Mouse (Mus musculus): Measurements from ENCODE around the gene Sorcs3. TPM values are rescaled to one million over a fixed set of nuclear protein-coding genes. Genes with fewer than 3 reads are reported as not detected.

The Sorcs3 gene
- polyA plus RNA-seq, 1 experiment from 2014 or later, result 0.48 TPM

DNA sequence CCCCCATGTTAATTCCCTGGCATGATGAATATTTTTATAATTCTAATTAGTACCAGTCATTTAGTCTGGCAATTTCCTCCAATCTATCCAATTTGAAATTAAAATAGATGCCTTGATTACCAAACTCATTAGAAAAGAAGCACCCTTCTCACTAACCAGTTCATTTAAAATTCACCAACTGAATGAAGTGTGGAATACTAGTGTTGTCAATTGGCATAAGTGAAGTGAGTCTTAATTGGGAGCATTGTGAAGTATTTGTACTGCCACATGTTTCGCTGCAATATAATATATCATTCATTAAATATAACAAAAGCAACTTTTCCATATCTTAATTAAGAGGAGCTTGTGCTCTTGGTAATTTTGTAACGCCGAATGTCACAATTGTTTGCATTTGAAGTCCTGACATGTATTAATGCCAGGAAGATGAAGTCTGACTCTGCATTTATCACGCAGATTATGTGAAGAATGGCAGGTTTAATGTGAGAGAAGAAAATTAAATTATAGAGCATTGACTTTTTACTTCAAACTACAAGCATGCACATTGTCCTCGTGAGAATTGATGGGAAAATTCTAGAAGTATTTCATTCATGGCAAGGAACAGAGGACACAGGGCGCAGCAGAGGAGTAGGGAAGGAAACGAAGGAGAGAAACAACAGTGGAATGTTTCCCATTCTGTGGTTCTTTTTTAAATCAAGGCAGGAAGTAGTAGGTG is 339.8 kb downstream of the Sorcs3 start:
- H3K27ac ChIP-seq (ENCODE audit: low read depth, low read length), result no peak overlapping the region
- DNase-seq (ENCODE audit: low spot score) (no peak), ATAC-seq (replicated peaks; ENCODE audit: low FRiP score) (no peak)
- H3K27me3 ChIP-seq (replicated peaks; ENCODE audit: control insufficient read depth, insufficient read depth, low read length), result no peaks in the 10 kb centered on the region
- no peaks in the 10 kb centered on the region for H3K9me3 ChIP-seq (ENCODE audit: control insufficient read depth, low read length)
- H3K36me3 ChIP-seq (ENCODE audit: control insufficient read depth, insufficient read depth, low read length), result no peaks in the 10 kb centered on the region
- no peak overlapping the region for H3K4me3 ChIP-seq (ENCODE audit: low read depth, low read length)
- H3K9ac ChIP-seq (ENCODE audit: low read depth, low read length), result no peak overlapping the region
- WGBS, result 84% methylated on average over 7 of the region's 7 CpGs
- no peaks in the 10 kb centered on the region for H3K4me1 ChIP-seq (replicated peaks; ENCODE audit: control insufficient read depth, insufficient read depth, low read length)
- H3K4me2 ChIP-seq, result no peak overlapping the region

DNA sequence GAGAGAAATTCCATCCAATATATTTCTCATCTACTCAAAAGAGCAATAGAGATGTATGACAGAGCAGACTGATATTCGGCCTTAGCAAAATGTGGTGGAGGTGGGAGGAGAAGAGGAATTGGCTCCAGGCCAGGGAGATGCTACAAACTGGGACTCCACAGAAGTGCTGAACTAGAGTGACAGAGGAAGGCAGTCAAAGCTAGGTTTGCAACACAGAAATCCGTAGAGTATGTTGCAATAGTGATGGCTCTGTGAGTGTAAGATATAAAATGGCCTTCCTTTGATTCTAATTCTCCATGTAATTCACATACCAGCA is 340.3 kb downstream of the Sorcs3 start:
- Histone ChIP-seq H3K36me3 (ENCODE audit: control insufficient read depth, insufficient read depth, low read length) (no peaks in the 10 kb centered on the region), H3K4me1 (replicated peaks; ENCODE audit: control insufficient read depth, insufficient read depth, low read length) (no peaks in the 10 kb centered on the region), H3K9me3 (ENCODE audit: control insufficient read depth, low read length) (no peaks in the 10 kb centered on the region), H3K4me3 (ENCODE audit: low read depth, low read length) (no peak overlapping the region), H3K27ac (ENCODE audit: low read depth, low read length) (no peak overlapping the region), H3K27me3 (replicated peaks; ENCODE audit: control insufficient read depth, insufficient read depth, low read length) (no peaks in the 10 kb centered on the region), H3K9ac (ENCODE audit: low read depth, low read length) (no peak overlapping the region), H3K4me2 (no peak overlapping the region)
- WGBS, result 79% methylated on average over 2 of the region's 2 CpGs
- DNase-seq (ENCODE audit: low spot score) (no peak), ATAC-seq (replicated peaks; ENCODE audit: low FRiP score) (no peak)

- H3K9me3 ChIP-seq (ENCODE audit: control insufficient read depth, low read length), result no peaks in the 10 kb centered on the region
- H3K4me3 ChIP-seq (ENCODE audit: low read depth, low read length), result no peak overlapping the region
- DNase-seq (ENCODE audit: low spot score) (no peak), ATAC-seq (replicated peaks; ENCODE audit: low FRiP score) (no peak)
- H3K9ac ChIP-seq (ENCODE audit: low read depth, low read length), result no peak overlapping the region
- H3K27ac ChIP-seq (ENCODE audit: low read depth, low read length), result no peak overlapping the region
- H3K4me2 ChIP-seq, result no peak overlapping the region
- no peaks in the 10 kb centered on the region for H3K27me3 ChIP-seq (replicated peaks; ENCODE audit: control insufficient read depth, insufficient read depth, low read length)
- no peaks in the 10 kb centered on the region for H3K36me3 ChIP-seq (ENCODE audit: control insufficient read depth, insufficient read depth, low read length)
- no peaks in the 10 kb centered on the region for H3K4me1 ChIP-seq (replicated peaks; ENCODE audit: control insufficient read depth, insufficient read depth, low read length)
- 52% methylated on average over 9 of the region's 9 CpGs for WGBS
Measured at GRCm38 (mm10) chr19:48548143-48548881, 342.5 kb downstream of the Sorcs3 start.

DNA sequence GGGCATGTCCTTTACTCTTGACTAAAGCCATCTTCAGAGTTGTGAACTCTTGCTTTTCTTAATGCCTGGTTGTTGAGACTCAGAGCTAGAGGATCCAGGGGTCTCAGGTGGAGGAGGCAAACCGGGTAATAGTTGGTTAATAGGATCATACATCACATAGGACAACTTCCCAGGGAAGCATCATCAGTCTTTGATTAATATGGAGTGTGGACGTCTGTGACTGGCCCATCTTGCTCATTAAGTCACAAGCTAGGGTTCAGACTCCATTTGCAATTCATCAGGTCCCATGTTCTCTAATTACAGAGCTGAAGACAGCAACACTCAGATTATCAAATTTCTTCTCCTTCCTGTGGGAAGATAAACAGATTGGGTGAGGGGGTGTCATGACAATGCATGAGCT is 353.6 kb downstream of the Sorcs3 start:
- no peak overlapping the region for H3K27ac ChIP-seq (ENCODE audit: low read depth, low read length)
- H3K9ac ChIP-seq (ENCODE audit: low read depth, low read length), result no peak overlapping the region
- ATAC-seq (replicated peaks; ENCODE audit: low FRiP score), result no peak
- H3K27me3 ChIP-seq (replicated peaks; ENCODE audit: control insufficient read depth, insufficient read depth, low read length), result no peaks in the 10 kb centered on the region
- WGBS, result 53% methylated on average over 2 of the region's 2 CpGs
- no peaks in the 10 kb centered on the region for H3K36me3 ChIP-seq (ENCODE audit: control insufficient read depth, insufficient read depth, low read length)
- H3K9me3 ChIP-seq (ENCODE audit: control insufficient read depth, low read length), result peaks cover 4% of the 10 kb centered on the region; the same call in 1 of the 2 replicates
- no peak overlapping the region for H3K4me3 ChIP-seq (ENCODE audit: low read depth, low read length)
- H3K4me1 ChIP-seq (replicated peaks; ENCODE audit: control insufficient read depth, insufficient read depth, low read length), result no peaks in the 10 kb centered on the region
- no peak for DNase-seq (ENCODE audit: low spot score)
- H3K4me2 ChIP-seq, result no peak overlapping the region

GRCm38 (mm10) chr19:48575736-48576135 is 369.9 kb downstream of the Sorcs3 start:
- no peak for ATAC-seq (replicated peaks; ENCODE audit: low FRiP score)
- 61% methylated on average over 1 of the region's 1 CpGs for WGBS
- no peak for DNase-seq (ENCODE audit: low spot score)

GRCm38 (mm10) chr19:48577169-48577568 is 371.3 kb downstream of the Sorcs3 start:
- Histone ChIP-seq H3K4me1 (replicated peaks; ENCODE audit: control insufficient read depth, insufficient read depth, low read length) (no peaks in the 10 kb centered on the region), H3K4me3 (ENCODE audit: low read depth, low read length) (no peak overlapping the region), H3K4me2 (no peak overlapping the region), H3K9me3 (ENCODE audit: control insufficient read depth, low read length) (no peaks in the 10 kb centered on the region), H3K27ac (ENCODE audit: low read depth, low read length) (no peak overlapping the region), H3K9ac (ENCODE audit: low read depth, low read length) (no peak overlapping the region), H3K36me3 (ENCODE audit: control insufficient read depth, insufficient read depth, low read length) (no peaks in the 10 kb centered on the region), H3K27me3 (replicated peaks; ENCODE audit: control insufficient read depth, insufficient read depth, low read length) (no peaks in the 10 kb centered on the region)
- 85% methylated on average over 5 of the region's 5 CpGs for whole genome bisulfite sequencing
- ATAC-seq (replicated peaks; ENCODE audit: low FRiP score) (no peak), DNase-seq (ENCODE audit: low spot score) (no peak)

More at GRCm38 (mm10) chr19:48575736-48576135, 369.9 kb downstream of the Sorcs3 start:
- Histone ChIP-seq H3K9ac (ENCODE audit: low read depth, low read length) (no peak overlapping the region), H3K4me3 (ENCODE audit: low read depth, low read length) (no peak overlapping the region), H3K27me3 (replicated peaks; ENCODE audit: control insufficient read depth, insufficient read depth, low read length) (no peaks in the 10 kb centered on the region), H3K27ac (ENCODE audit: low read depth, low read length) (no peak overlapping the region), H3K9me3 (ENCODE audit: control insufficient read depth, low read length) (no peaks in the 10 kb centered on the region), H3K36me3 (ENCODE audit: control insufficient read depth, insufficient read depth, low read length) (no peaks in the 10 kb centered on the region), H3K4me2 (no peak overlapping the region), H3K4me1 (replicated peaks; ENCODE audit: control insufficient read depth, insufficient read depth, low read length) (no peaks in the 10 kb centered on the region)

- ATAC-seq (replicated peaks; ENCODE audit: low FRiP score) (no peak), DNase-seq (ENCODE audit: low spot score) (no peak)
- H3K27ac ChIP-seq (ENCODE audit: low read depth, low read length), result no peak overlapping the region
- H3K4me1 ChIP-seq (replicated peaks; ENCODE audit: control insufficient read depth, insufficient read depth, low read length), result no peaks in the 10 kb centered on the region
- no peak overlapping the region for H3K4me3 ChIP-seq (ENCODE audit: low read depth, low read length)
- H3K36me3 ChIP-seq (ENCODE audit: control insufficient read depth, insufficient read depth, low read length), result no peaks in the 10 kb centered on the region
- H3K9me3 ChIP-seq (ENCODE audit: control insufficient read depth, low read length), result no peaks in the 10 kb centered on the region
- no peaks in the 10 kb centered on the region for H3K27me3 ChIP-seq (replicated peaks; ENCODE audit: control insufficient read depth, insufficient read depth, low read length)
- 77% methylated on average over 8 of the region's 8 CpGs for WGBS
- H3K4me2 ChIP-seq, result no peak overlapping the region
- H3K9ac ChIP-seq (ENCODE audit: low read depth, low read length), result no peak overlapping the region
Measured at GRCm38 (mm10) chr19:48584938-48585560, 379.2 kb downstream of the Sorcs3 start.

GRCm38 (mm10) chr19:48616951-48617350 is 411.1 kb downstream of the Sorcs3 start:
- WGBS, result 57% methylated on average over 1 of the region's 1 CpGs
- no peak overlapping the region for H3K4me2 ChIP-seq
- H3K27me3 ChIP-seq (replicated peaks; ENCODE audit: control insufficient read depth, insufficient read depth, low read length), result no peaks in the 10 kb centered on the region
- H3K4me3 ChIP-seq (ENCODE audit: low read depth, low read length), result no peak overlapping the region
- DNase-seq (ENCODE audit: low spot score), result no peak
- no peak overlapping the region for H3K27ac ChIP-seq (ENCODE audit: low read depth, low read length)
- H3K9ac ChIP-seq (ENCODE audit: low read depth, low read length), result no peak overlapping the region
- no peak for ATAC-seq (replicated peaks; ENCODE audit: low FRiP score)
- H3K9me3 ChIP-seq (ENCODE audit: control insufficient read depth, low read length), result no peaks in the 10 kb centered on the region
- H3K4me1 ChIP-seq (replicated peaks; ENCODE audit: control insufficient read depth, insufficient read depth, low read length), result no peaks in the 10 kb centered on the region
- H3K36me3 ChIP-seq (ENCODE audit: control insufficient read depth, insufficient read depth, low read length), result no peaks in the 10 kb centered on the region

All from liver, embryonic 11.5 days (tissue).